Mouse (Mus musculus): ENCODE measurements around the gene Arhgap24.
"Not testable (repeated sequence)": the region's sequence is repeated elsewhere in the genome, so short reads cannot be mapped to it uniquely, and the experiment has no call there.

Gene Arhgap24

GRCm38 (mm10) chr5:102904066-102904465 lies 422.9 kb downstream of the Arhgap24 start:
- no peak for DNase-seq

- DNase-seq = no peak
Observed at GRCm38 (mm10) chr5:102905441-102906211, 424.4 kb downstream of the Arhgap24 start.

- DNase-seq = no peak
Observed at GRCm38 (mm10) chr5:102920199-102920598, 439.0 kb downstream of the Arhgap24 start.

- no peak for DNase-seq
Observed at GRCm38 (mm10) chr5:102926786-102927185, 445.6 kb downstream of the Arhgap24 start.

GRCm38 (mm10) chr5:102930161-102930560 lies 449.0 kb downstream of the Arhgap24 start:
- no peak for DNase-seq

GRCm38 (mm10) chr5:102943864-102944630 lies 462.9 kb downstream of the Arhgap24 start:
- DNase-seq = not testable (repeated sequence)

GRCm38 (mm10) chr5:102946625-102947024 lies 465.4 kb downstream of the Arhgap24 start:
- no peak for DNase-seq

GRCm38 (mm10) chr5:102947061-102947711 lies 466.0 kb downstream of the Arhgap24 start:
- no peak for DNase-seq
